Mouse (Mus musculus) forebrain, embryonic 16.5 days (tissue): ENCODE measurements at regions not wholly inside any gene's neighbourhood (a gene's known extent, or its start where the extent isn't known, plus 50 kb on each side); places are given as distances from the start of the nearest gene placed in this dataset.

Source experiments
- ATAC-seq: fragments of 200-750 bp; cut with Nextera tagmentation; 2 replicates; pipeline ENCODE4 v1.8.0; 2017; ENCODE audit warnings: mild to moderate bottlenecking, moderate library complexity
- H3K27ac ChIP-seq: fragments of 300-500 bp; sonication (generic); 2 replicates; pipeline ENCODE4 v1.5.1; 2014; ENCODE audit warnings: low read length, control low read depth
- H3K27me3 ChIP-seq: fragments of 300-500 bp; sonication (generic); replicated peaks from 2 replicates; pipeline ENCODE4 v1.6.1; 2014; ENCODE audit warnings: low read length; ENCODE audit not compliant: control insufficient read depth, insufficient read depth
- H3K36me3 ChIP-seq: fragments of 300-500 bp; sonication (generic); 2 replicates; pipeline ENCODE4 v1.6.1; 2014; ENCODE audit not compliant: control insufficient read depth, insufficient read depth
- H3K4me1 ChIP-seq: fragments of 300-500 bp; sonication (generic); replicated peaks from 2 replicates; pipeline ENCODE4 v1.6.1; 2014; ENCODE audit warnings: low read length; ENCODE audit not compliant: control insufficient read depth, insufficient read depth
- H3K4me2 ChIP-seq: fragments of 300-500 bp; sonication (generic); 2 replicates; pipeline ENCODE4 v1.6.1; 2014; ENCODE audit warnings: mild to moderate bottlenecking, low read length, control low read depth
- H3K4me3 ChIP-seq: fragments of 300-500 bp; sonication (generic); replicated peaks from 2 replicates; pipeline ENCODE4 v1.5.1; 2014; ENCODE audit warnings: mild to moderate bottlenecking, low read length, control low read depth
- H3K9ac ChIP-seq: fragments of 300-500 bp; sonication (generic); replicated peaks from 2 replicates; pipeline ENCODE4 v1.6.1; 2014; ENCODE audit warnings: low read depth, low read length, control low read depth
- H3K9me3 ChIP-seq: fragments of 300-500 bp; sonication (generic); 2 replicates; pipeline ENCODE4 v1.6.1; 2016; ENCODE audit warnings: low read length; ENCODE audit not compliant: control insufficient read depth
- WGBS: fragments of 180-500 bp; shearing (Covaris S2); extraction: QIAGEN DNeasy Blood & Tissue Kit; methylation state at CpG from one replicate; pipeline ENCODE4 v1.1.7; 2014; 5-methylcytosine and 5-hydroxymethylcytosine counted together

GRCm38 (mm10) chr1:163456366-163456765, 52.9 kb upstream of the Gorab start:
- Histone ChIP-seq H3K9me3 (no peaks in the 10 kb centered on the region), H3K4me2 (no peak overlapping the region), H3K4me1 (no peaks in the 10 kb centered on the region), H3K36me3 (no peaks in the 10 kb centered on the region), H3K27ac (no peak overlapping the region), H3K27me3 (no peaks in the 10 kb centered on the region), H3K4me3 (no peak overlapping the region), H3K9ac (no peak overlapping the region)
- ATAC-seq: no peak
- WGBS: 93% methylated on average over 8 of the region's 8 CpGs
